Mouse (Mus musculus) colon, adult 2 months (tissue): ENCODE results near the gene Dennd4c. TPM values are rescaled to one million over a fixed set of nuclear protein-coding genes. Genes with fewer than 3 reads are reported as not detected.

ENCODE experiments used
- polyA plus RNA-seq: library from polyadenylated mRNA; depleted of rRNA; stranded (reverse); fragments of >200 nt; gene quantifications from 2 replicates; pipeline ENCODE4 v1.2.3, GENCODE M21; 2012; rRNA removed

Dennd4c gene
- polyA plus RNA-seq = 7.2 and 7.4 TPM in 2 replicates

DNA sequence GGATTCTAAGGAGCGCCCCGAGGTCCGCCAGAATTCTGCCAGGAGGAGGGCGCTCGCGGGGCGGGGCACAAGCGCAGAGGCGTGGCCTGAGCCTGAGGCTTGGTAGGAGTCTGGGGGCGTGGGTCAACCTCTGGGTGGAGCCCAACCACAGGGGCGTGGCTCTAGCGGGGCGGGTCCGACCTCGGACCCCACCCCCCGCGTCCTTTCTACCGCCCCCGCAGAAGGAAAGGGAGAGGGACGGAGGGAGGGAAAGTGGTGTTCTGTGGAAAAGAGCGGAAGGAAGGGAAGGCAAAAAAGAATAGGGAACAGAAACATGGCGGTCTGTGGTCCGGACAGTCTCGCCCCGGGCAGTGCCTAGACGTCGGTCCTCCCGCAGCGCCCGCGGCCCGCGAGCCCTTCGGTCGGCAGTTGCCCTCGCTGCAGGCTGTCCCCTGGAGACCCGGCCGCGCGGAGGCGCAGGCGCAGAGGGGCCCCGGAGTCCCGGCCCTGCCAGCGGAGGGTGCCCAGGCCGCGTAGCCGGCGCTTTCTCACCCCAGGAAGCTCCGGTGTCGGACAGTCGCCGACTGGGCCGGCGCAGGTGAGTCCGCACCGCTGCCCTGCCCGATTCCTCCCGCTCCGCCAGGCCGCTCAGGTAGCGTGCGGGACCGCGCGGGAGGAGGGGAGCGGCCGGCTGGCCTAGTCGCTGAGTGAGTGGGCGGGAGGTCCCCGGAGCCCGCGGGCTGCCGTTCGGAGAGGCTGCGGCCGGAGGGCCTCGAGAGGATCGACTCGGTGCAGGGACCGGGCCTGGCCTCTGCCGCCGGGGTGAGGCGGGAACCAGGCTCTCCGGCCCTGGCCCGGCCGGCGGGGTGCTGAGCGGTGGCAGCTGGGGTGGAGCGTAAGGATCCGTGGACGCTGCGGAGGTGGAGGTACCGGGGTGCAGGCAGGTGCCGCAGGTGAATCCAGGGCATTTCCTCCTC lies at the start of gene Dennd4c:
Dennd4c (plus strand) TSS at position 220 of the 956 bp plus-strand sequence.

GRCm38 (mm10) chr4:86857113-86858069 lies 109.0 kb downstream of the Dennd4c start, which contains the start of gene Rps6:
TSS of gene Rps6 (minus strand) at chr4:86857412.

GRCm38 (mm10) chr4:86874146-86874847 lies 125.9 kb downstream of the Dennd4c start, which contains the start of gene Acer2:
TSS of gene Acer2 (plus strand) at chr4:86874396.

Other genes starting within 250 kb of the Dennd4c start
- gene Saxo1, start 190.2 kb upstream of the Dennd4c start, polyA plus RNA-seq = 0.06 TPM in 1 of 2 replicates, not detected in the other
- 31.3 and 31.9 TPM in 2 replicates for gene Rraga, start 172.9 kb upstream of the Dennd4c start, polyA plus RNA-seq
- 6.4 and 7.1 TPM in 2 replicates for gene Haus6, start 136.5 kb upstream of the Dennd4c start, polyA plus RNA-seq
- gene Plin2, start 78.5 kb upstream of the Dennd4c start, polyA plus RNA-seq = 177 and 200 TPM in 2 replicates
- gene Rps6, start 108.9 kb downstream of the Dennd4c start, polyA plus RNA-seq = 446 and 652 TPM in 2 replicates
- gene Acer2, start 125.8 kb downstream of the Dennd4c start, polyA plus RNA-seq = 4.6 and 6.2 TPM in 2 replicates